Mouse (Mus musculus): ENCODE data around the gene Wrap53.

DNA sequence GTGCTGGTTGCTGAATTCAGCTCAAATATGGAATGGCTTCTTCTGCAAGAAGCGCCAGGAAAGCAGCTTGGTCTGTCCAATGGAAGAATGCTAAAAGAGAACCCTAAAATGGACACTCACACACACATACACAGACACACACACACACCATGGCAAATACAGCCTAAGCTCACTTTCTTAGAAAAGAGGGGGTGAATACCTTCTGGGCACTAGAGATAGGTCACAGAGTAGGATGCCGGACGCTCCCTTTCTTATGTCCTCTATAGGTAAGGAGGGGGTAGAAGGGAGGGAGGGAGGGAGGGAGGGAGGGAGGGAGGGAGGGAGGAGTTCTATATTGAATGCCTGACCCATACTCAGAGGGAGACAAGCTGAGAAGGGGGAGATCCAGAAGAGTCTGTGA, 28.5 kb upstream of the Wrap53 start:
- TF ChIP-seq CTCF (IDR thresholded peaks at IDR 0.05; ENCODE audit: low read depth) (no peak), EP300 (IDR thresholded peaks at IDR 0.05; ENCODE audit: low read depth) (no peak)

Data from heart, postnatal 0 days (tissue).